ENCODE assay signal across 7 mouse cellular contexts in genomic region chr16:96158511-96159080, GRCm38 (mm10). TPM values are rescaled to one million over a fixed set of nuclear protein-coding genes. Genes with fewer than 3 reads are reported as not detected.
DNase-seq lines count a peak whose midpoint lies in the region; ATAC-seq and TF ChIP-seq lines count a peak whose summit lies in the region.

No protein-coding gene starts in this region.

- peak overlapping the region; percentile 54; the same call in 1 of the 2 replicates for H3K4me3 ChIP-seq in liver, adult 2 months (ENCODE audit: insufficient read depth, low read depth, low read length)
- H3K4me3 ChIP-seq in embryonic facial prominence, embryonic 14.5 days (ENCODE audit: low read depth, low read length) = peak overlapping the region; percentile 55
- peak overlapping the region; percentile 46 for H3K4me3 ChIP-seq in hindbrain, embryonic 13.5 days
- H3K4me3 ChIP-seq in midbrain, embryonic 16.5 days (ENCODE audit: low read depth, low read length) = peak overlapping the region; percentile 50

- no peak for TF ChIP-seq CTCF in liver, adult 2 months (IDR thresholded peaks at IDR 0.05; ENCODE audit: low read depth, low read length)

- H3K4me2 ChIP-seq in embryonic facial prominence, embryonic 14.5 days (ENCODE audit: low read depth, low read length) = peak overlapping the region; percentile 91
- H3K4me2 ChIP-seq in hindbrain, embryonic 13.5 days = peak overlapping the region; percentile 74
- peak overlapping the region; percentile 96 for H3K4me2 ChIP-seq in midbrain, embryonic 16.5 days (ENCODE audit: low read length)

- no peak for TF ChIP-seq POLR2A in liver, adult 2 months (IDR thresholded peaks at IDR 0.05; ENCODE audit: extremely low read depth, insufficient read depth, low read length)

- H3K9me3 ChIP-seq in embryonic facial prominence, embryonic 14.5 days (ENCODE audit: control insufficient read depth, low read length) = no peaks in the 10 kb centered on the region
- H3K9me3 ChIP-seq in hindbrain, embryonic 13.5 days = no peaks in the 10 kb centered on the region
- H3K9me3 ChIP-seq in midbrain, embryonic 16.5 days (replicated peaks; ENCODE audit: control insufficient read depth, low read length, poor library complexity, severe bottlenecking) = no peaks in the 10 kb centered on the region

- no peak overlapping the region for H3K27ac ChIP-seq in liver, adult 2 months (replicated peaks; ENCODE audit: insufficient read depth, low read depth, low read length)
- peak overlapping the region; percentile 83 for H3K27ac ChIP-seq in embryonic facial prominence, embryonic 14.5 days (replicated peaks; ENCODE audit: low read depth, low read length)
- H3K27ac ChIP-seq in hindbrain, embryonic 13.5 days = peak overlapping the region; percentile 69; the same call in 1 of the 2 replicates
- H3K27ac ChIP-seq in midbrain, embryonic 16.5 days (ENCODE audit: low read length) = peak overlapping the region; percentile 81

- no peak for DNase-seq in liver, adult 2 months (ENCODE audit: extremely low read depth, low read depth, low spot score)
- DNase-seq in liver = no peak
- DNase-seq in embryonic facial prominence, embryonic 14.5 days (ENCODE audit: low spot score) = peak; percentile 27
- DNase-seq in right cerebral cortex, adult 18-20 months = no peak
- DNase-seq in left cerebral cortex, adult 11 months (ENCODE audit: low spot score) = no peak

- H3K27me3 ChIP-seq in liver, adult 2 months (ENCODE audit: control insufficient read depth, insufficient read depth, low read length) = peaks cover 3% of the 10 kb centered on the region; the same call in 1 of the 2 replicates
- no peaks in the 10 kb centered on the region for H3K27me3 ChIP-seq in embryonic facial prominence, embryonic 14.5 days (replicated peaks; ENCODE audit: control insufficient read depth, insufficient read depth, low read length)
- H3K27me3 ChIP-seq in hindbrain, embryonic 13.5 days = no peaks in the 10 kb centered on the region
- H3K27me3 ChIP-seq in midbrain, embryonic 16.5 days (ENCODE audit: control insufficient read depth, insufficient read depth, low read depth, low read length) = no peaks in the 10 kb centered on the region

- no peak for ATAC-seq in embryonic facial prominence, embryonic 14.5 days (ENCODE audit: low read depth)
- no peak for ATAC-seq in hindbrain, embryonic 13.5 days (ENCODE audit: low FRiP score)
- peak; percentile 32; the same call in 1 of the 2 replicates for ATAC-seq in midbrain, embryonic 16.5 days

- WGBS in liver, adult 2 months = 84% methylated on average over 12 of the region's 12 CpGs
- WGBS in embryonic facial prominence, embryonic 14.5 days = 43% methylated on average over 12 of the region's 12 CpGs
- WGBS in hindbrain, embryonic 13.5 days = 58% methylated on average over 12 of the region's 12 CpGs
- 51% methylated on average over 12 of the region's 12 CpGs for WGBS in midbrain, embryonic 16.5 days

- H3K36me3 ChIP-seq in liver, adult 2 months (ENCODE audit: control insufficient read depth, insufficient read depth, low read length) = no peaks in the 10 kb centered on the region
- H3K36me3 ChIP-seq in embryonic facial prominence, embryonic 14.5 days (ENCODE audit: control insufficient read depth, insufficient read depth, low read length) = peaks cover 14% of the 10 kb centered on the region; the same call in 1 of the 2 replicates
- peaks cover 34% of the 10 kb centered on the region for H3K36me3 ChIP-seq in hindbrain, embryonic 13.5 days
- H3K36me3 ChIP-seq in midbrain, embryonic 16.5 days (ENCODE audit: control insufficient read depth, insufficient read depth, low read length) = peaks cover 15% of the 10 kb centered on the region

- H3K4me1 ChIP-seq in liver, adult 2 months (ENCODE audit: control insufficient read depth, insufficient read depth, low read length) = no peaks in the 10 kb centered on the region
- no peaks in the 10 kb centered on the region for H3K4me1 ChIP-seq in embryonic facial prominence, embryonic 14.5 days (ENCODE audit: control insufficient read depth, insufficient read depth, low read length)
- peaks cover 31% of the 10 kb centered on the region for H3K4me1 ChIP-seq in hindbrain, embryonic 13.5 days (replicated peaks)
- peaks cover 10% of the 10 kb centered on the region for H3K4me1 ChIP-seq in midbrain, embryonic 16.5 days (ENCODE audit: control insufficient read depth, insufficient read depth, low read length)

- H3K9ac ChIP-seq in liver, adult 2 months (ENCODE audit: low read depth, low read length) = peak overlapping the region; percentile 77; the same call in 1 of the 2 replicates
- H3K9ac ChIP-seq in embryonic facial prominence, embryonic 14.5 days (ENCODE audit: low read depth, low read length) = peak overlapping the region; percentile 88
- peak overlapping the region; percentile 78 for H3K9ac ChIP-seq in hindbrain, embryonic 13.5 days
- H3K9ac ChIP-seq in midbrain, embryonic 16.5 days (ENCODE audit: low read depth, low read length) = peak overlapping the region; percentile 90

- no peaks in the 10 kb centered on the region for H3K79me2 ChIP-seq in liver, adult 2 months (ENCODE audit: control insufficient read depth, insufficient read depth, low read length)

RNA-seq across cellular contexts. Expression of gene Wrb, which starts 13.4 kb away (rescaled TPM):
- 4.6 and 7.4 TPM in 2 replicates for total RNA-seq in liver, adult 2 months (2014; rRNA removed)
- 14.0 and 17.5 TPM in 2 replicates for polyA plus RNA-seq in liver, adult 2 months (2012; rRNA removed)
- 61.3 and 63.0 TPM in 2 replicates for polyA plus RNA-seq in embryonic facial prominence, embryonic 14.5 days (2014; fragmentation: Nextera tagmentation; extraction: Ambion mirVana)
- 169 and 172 TPM in 2 replicates for polyA plus RNA-seq in hindbrain, embryonic 13.5 days (2015; fragmentation: Nextera tagmentation; extraction: Ambion mirVana)
- polyA plus RNA-seq in midbrain, embryonic 16.5 days (2015; fragmentation: Nextera tagmentation; extraction: Ambion mirVana) = 242 and 245 TPM in 2 replicates

RNA-seq across cellular contexts. Expression of gene Hmgn1, which starts 31.1 kb away (rescaled TPM):
- 43.9 and 48.3 TPM in 2 replicates for total RNA-seq in liver, adult 2 months (2014; rRNA removed)
- polyA plus RNA-seq in liver, adult 2 months (2012; rRNA removed) = 11.4 and 15.0 TPM in 2 replicates
- 528 and 592 TPM in 2 replicates for polyA plus RNA-seq in embryonic facial prominence, embryonic 14.5 days (2014; fragmentation: Nextera tagmentation; extraction: Ambion mirVana)
- 433 and 477 TPM in 2 replicates for polyA plus RNA-seq in hindbrain, embryonic 13.5 days (2015; fragmentation: Nextera tagmentation; extraction: Ambion mirVana)
- 304 and 377 TPM in 2 replicates for polyA plus RNA-seq in midbrain, embryonic 16.5 days (2015; fragmentation: Nextera tagmentation; extraction: Ambion mirVana)

RNA-seq across cellular contexts. Expression of gene Lca5l, which starts 33.5 kb away (rescaled TPM):
- total RNA-seq in liver, adult 2 months (2014; rRNA removed) = 0.07 and 0.09 TPM in 2 replicates
- polyA plus RNA-seq in liver, adult 2 months (2012; rRNA removed) = not detected in 2 replicates
- 1.8 and 2.1 TPM in 2 replicates for polyA plus RNA-seq in embryonic facial prominence, embryonic 14.5 days (2014; fragmentation: Nextera tagmentation; extraction: Ambion mirVana)
- polyA plus RNA-seq in hindbrain, embryonic 13.5 days (2015; fragmentation: Nextera tagmentation; extraction: Ambion mirVana) = 1.6 and 2.1 TPM in 2 replicates
- polyA plus RNA-seq in midbrain, embryonic 16.5 days (2015; fragmentation: Nextera tagmentation; extraction: Ambion mirVana) = 1.7 and 2.4 TPM in 2 replicates

RNA-seq across cellular contexts. Expression of gene Sh3bgr, which starts 41.7 kb away (rescaled TPM):
- 0.55 and 0.60 TPM in 2 replicates for total RNA-seq in liver, adult 2 months (2014; rRNA removed)
- polyA plus RNA-seq in liver, adult 2 months (2012; rRNA removed) = 0.36 TPM in 1 of 2 replicates, not detected in the other
- 25.4 and 40.9 TPM in 2 replicates for polyA plus RNA-seq in embryonic facial prominence, embryonic 14.5 days (2014; fragmentation: Nextera tagmentation; extraction: Ambion mirVana)
- 1.6 and 2.9 TPM in 2 replicates for polyA plus RNA-seq in hindbrain, embryonic 13.5 days (2015; fragmentation: Nextera tagmentation; extraction: Ambion mirVana)
- polyA plus RNA-seq in midbrain, embryonic 16.5 days (2015; fragmentation: Nextera tagmentation; extraction: Ambion mirVana) = 1.5 and 2.3 TPM in 2 replicates

Comparison
In these comparisons a context has a peak if more than half of its experiments do, and no peak if none do; other contexts are left out.
1. RNA of gene Hmgn1, which starts 31.1 kb away (polyA plus RNA-seq): 528 to 592 TPM in embryonic facial prominence, embryonic 14.5 days, 433 to 477 TPM in hindbrain, embryonic 13.5 days and 304 to 377 TPM in midbrain, embryonic 16.5 days; 11.4 to 15.0 TPM in liver, adult 2 months; every median in the first group is over 10 times any median in the second.
2. Peak in every context shown above with its lines, with median percentiles within 50 percentile points of each other: H3K4me3 ChIP-seq, H3K9ac ChIP-seq and H3K4me2 ChIP-seq.